Mouse (Mus musculus): ENCODE results near the gene Prss35.
A peak's percentile ranks its signal among the peaks of the same experiment; 100 is the strongest.

Prss35 gene

GRCm38 (mm10) chr9:86734357-86734756, 9.1 kb upstream of the Prss35 start:
- DNase-seq: no peak

GRCm38 (mm10) chr9:86734795-86735194, 8.7 kb upstream of the Prss35 start:
- no peak for DNase-seq

GRCm38 (mm10) chr9:86736991-86737390, 6.5 kb upstream of the Prss35 start:
- no peak for DNase-seq

GRCm38 (mm10) chr9:86738067-86738466, 5.4 kb upstream of the Prss35 start:
- DNase-seq: no peak

GRCm38 (mm10) chr9:86738801-86739200, 4.6 kb upstream of the Prss35 start:
- no peak for DNase-seq

- DNase-seq: no peak
These were observed 3.5 kb upstream of the Prss35 start for GRCm38 (mm10) chr9:86739971-86740370.

- DNase-seq: no peak
These were observed 592 bp downstream of the Prss35 start for GRCm38 (mm10) chr9:86744041-86744440.

- DNase-seq: peak; percentile 61 to 67
These were observed 2.6 kb downstream of the Prss35 start for GRCm38 (mm10) chr9:86745926-86746581.

- DNase-seq: no peak
These were observed 19.3 kb downstream of the Prss35 start for GRCm38 (mm10) chr9:86762477-86763376.

- DNase-seq: no peak
These were observed 20.6 kb downstream of the Prss35 start for GRCm38 (mm10) chr9:86764002-86764401.

GRCm38 (mm10) chr9:86766991-86767390, 23.5 kb downstream of the Prss35 start:
- no peak for DNase-seq

GRCm38 (mm10) chr9:86772897-86773296, 29.4 kb downstream of the Prss35 start:
- no peak for DNase-seq

- DNase-seq: no peak
These were observed 30.5 kb downstream of the Prss35 start for GRCm38 (mm10) chr9:86773996-86774395.

- no peak for DNase-seq
These were observed 31.9 kb downstream of the Prss35 start for GRCm38 (mm10) chr9:86775374-86775773.

- DNase-seq: no peak
These were observed 33.9 kb downstream of the Prss35 start for GRCm38 (mm10) chr9:86777309-86777708.

GRCm38 (mm10) chr9:86778212-86778611, 34.8 kb downstream of the Prss35 start:
- no peak for DNase-seq

- no peak for DNase-seq
These were observed 38.0 kb downstream of the Prss35 start for GRCm38 (mm10) chr9:86781426-86781825.

- no peak for DNase-seq
These were observed 39.4 kb downstream of the Prss35 start for GRCm38 (mm10) chr9:86782836-86783235.

- no peak for DNase-seq
These were observed 45.7 kb downstream of the Prss35 start for GRCm38 (mm10) chr9:86789186-86789585.

- no peak for DNase-seq
These were observed 48.5 kb downstream of the Prss35 start for GRCm38 (mm10) chr9:86791927-86792326.

- DNase-seq: no peak
These were observed 51.8 kb downstream of the Prss35 start for GRCm38 (mm10) chr9:86795236-86795635.

GRCm38 (mm10) chr9:86797553-86797952, 54.1 kb downstream of the Prss35 start:
- DNase-seq: no peak

GRCm38 (mm10) chr9:86798129-86798528, 54.7 kb downstream of the Prss35 start:
- DNase-seq: no peak

- no peak for DNase-seq
These were observed 55.2 kb downstream of the Prss35 start for GRCm38 (mm10) chr9:86798686-86799085.
